Mouse (Mus musculus) urinary bladder, adult 18-20 months (tissue): ENCODE measurements around the gene Gmpr2.

Experiments
- DNase-seq, 2 experiments: peaks; one replicate each; pipeline ENCODE4 v3.0.0; 2022; ENCODE audit warnings: low spot score in 2 of 2, mixed read lengths in 2 of 2

Gmpr2 gene

GRCm38 (mm10) chr14:55671833-55672740 is at the start of gene Gmpr2, which contains the start of gene Nedd8:
Gene Gmpr2 (plus strand): TSS chr14:55671941.
Gene Nedd8 (minus strand): TSS chr14:55672124.
- DNase-seq = peak; percentile 90 to 97

- no peak for DNase-seq
Measured at GRCm38 (mm10) chr14:55628077-55628827, 43.5 kb upstream of the Gmpr2 start.

GRCm38 (mm10) chr14:55629312-55629711 is 42.4 kb upstream of the Gmpr2 start:
- peak in 1 of 2 experiments; percentile 47 for DNase-seq

GRCm38 (mm10) chr14:55634874-55635522 is 36.7 kb upstream of the Gmpr2 start:
- peak; percentile 16 to 66 for DNase-seq

GRCm38 (mm10) chr14:55635523-55636007 is 36.2 kb upstream of the Gmpr2 start, which contains the start of gene Ipo4:
Gene Ipo4 (minus strand): TSS chr14:55635957.
- DNase-seq = peak in 1 of 2 experiments; percentile 81

GRCm38 (mm10) chr14:55637795-55638194 is 33.9 kb upstream of the Gmpr2 start, which contains the start of gene Gm49378:
Gene Gm49378 (minus strand): TSS chr14:55637895.
- no peak for DNase-seq

- no peak for DNase-seq
Measured at GRCm38 (mm10) chr14:55640816-55641215, 30.9 kb upstream of the Gmpr2 start.

- no peak for DNase-seq
Measured at GRCm38 (mm10) chr14:55641291-55641690, 30.4 kb upstream of the Gmpr2 start.

GRCm38 (mm10) chr14:55642679-55643059 is 29.1 kb upstream of the Gmpr2 start:
- DNase-seq = no peak

- peak; percentile 79 to 96 for DNase-seq
Measured at GRCm38 (mm10) chr14:55643060-55643907, 28.5 kb upstream of the Gmpr2 start, which contains the start of gene Tm9sf1. Gene Tm9sf1 (minus strand): TSS chr14:55643806.

GRCm38 (mm10) chr14:55644261-55644888 is 27.4 kb upstream of the Gmpr2 start:
- DNase-seq = no peak

GRCm38 (mm10) chr14:55649884-55650283 is 21.9 kb upstream of the Gmpr2 start, which contains the start of gene Tssk4:
Gene Tssk4 (plus strand): TSS chr14:55650184.
- DNase-seq = no peak

- no peak for DNase-seq
Measured at GRCm38 (mm10) chr14:55651528-55651927, 20.2 kb upstream of the Gmpr2 start.

- DNase-seq = no peak
Measured at GRCm38 (mm10) chr14:55656935-55657334, 14.8 kb upstream of the Gmpr2 start.

- DNase-seq = no peak
Measured at GRCm38 (mm10) chr14:55658011-55658410, 13.7 kb upstream of the Gmpr2 start.

GRCm38 (mm10) chr14:55659960-55660573 is 11.7 kb upstream of the Gmpr2 start, which contains the start of gene Mdp1:
Gene Mdp1 (minus strand): TSS chr14:55660508.
- DNase-seq = peak; percentile 64 to 69

GRCm38 (mm10) chr14:55660636-55661035 is 11.1 kb upstream of the Gmpr2 start:
- DNase-seq = no peak

- DNase-seq = no peak
Measured at GRCm38 (mm10) chr14:55671486-55671832, 282 bp upstream of the Gmpr2 start.

GRCm38 (mm10) chr14:55672741-55673060 is 960 bp downstream of the Gmpr2 start:
- DNase-seq = no peak

- DNase-seq = no peak
Measured at GRCm38 (mm10) chr14:55677615-55678014, 5.9 kb downstream of the Gmpr2 start.
